Mouse (Mus musculus) MEL (cell line): ENCODE data around the gene Ndufb6. TPM values are rescaled to one million over a fixed set of nuclear protein-coding genes. Genes with fewer than 3 reads are reported as not detected.

ENCODE experiments used
- DNase-seq: peaks from one replicate; pipeline ENCODE4 v3.0.0; 2011; ENCODE audit warnings: low read depth, low spot score
- H3K27ac ChIP-seq: 2 replicates; pipeline ENCODE4 v1.5.1; 2012; ENCODE audit warnings: low read depth, mild to moderate bottlenecking, control low read depth, low read length, moderate library complexity; ENCODE audit not compliant: control insufficient read depth
- H3K27me3 ChIP-seq, 2 experiments: fragments of 150-350 bp in 1 of 2; sonication (generic) in 1 of 2; 2 replicates each; pipeline ENCODE4 v1.6.1; 2012; ENCODE audit warnings: low read length in 2 of 2, mild to moderate bottlenecking in 2 of 2, improper control_type of control experiment in 1 of 2, moderate library complexity in 1 of 2; ENCODE audit not compliant: insufficient read depth in 2 of 2, control insufficient read depth in 1 of 2
- H3K36me3 ChIP-seq, 2 experiments: 2 replicates each; pipeline ENCODE4 v1.6.1; 2012 to 2014; ENCODE audit warnings: low read length in 2 of 2, improper control_type of control experiment in 1 of 2, inconsistent platforms in 1 of 2, mild to moderate bottlenecking in 1 of 2; ENCODE audit not compliant: insufficient read depth in 2 of 2, control insufficient read depth in 1 of 2
- H3K4me1 ChIP-seq, 2 experiments: fragments of 150-350 bp in 1 of 2; sonication (generic) in 1 of 2; 2 replicates each; pipeline ENCODE4 v1.6.1; 2012; ENCODE audit warnings: low read length in 2 of 2, improper control_type of control experiment in 1 of 2, mild to moderate bottlenecking in 1 of 2; ENCODE audit not compliant: insufficient read depth in 2 of 2, control insufficient read depth in 1 of 2
- H3K4me3 ChIP-seq, 2 experiments: fragments of 150-350 bp in 1 of 2; sonication (generic) in 1 of 2; 2 replicates each; pipeline ENCODE4 v1.5.1; 2012; ENCODE audit warnings: low read depth in 2 of 2, low read length in 2 of 2, mild to moderate bottlenecking in 2 of 2, moderate library complexity in 2 of 2, control low read depth in 1 of 2, improper control_type of control experiment in 1 of 2; ENCODE audit not compliant: control insufficient read depth in 1 of 2, insufficient read depth in 1 of 2
- H3K79me2 ChIP-seq: 2 replicates; pipeline ENCODE4 v1.6.1; 2012; ENCODE audit warnings: mild to moderate bottlenecking, low read length, moderate library complexity; ENCODE audit not compliant: control insufficient read depth, poor library complexity, insufficient read depth
- H3K9ac ChIP-seq: 2 replicates; pipeline ENCODE4 v1.6.1; 2012; ENCODE audit warnings: low read depth, mild to moderate bottlenecking, control low read depth, low read length, moderate library complexity; ENCODE audit not compliant: control insufficient read depth, poor library complexity, severe bottlenecking
- H3K9me3 ChIP-seq: fragments of 150-350 bp; sonication (generic); replicated peaks from 2 replicates; pipeline ENCODE4 v1.6.1; 2012; ENCODE audit warnings: mild to moderate bottlenecking, low read length, improper control_type of control experiment, moderate library complexity; ENCODE audit not compliant: insufficient read depth
- BHLHE40 ChIP-seq: IDR thresholded peaks from 2 replicates; pipeline ENCODE4 v1.6.1; 2012; ENCODE audit warnings: low read depth, mild to moderate bottlenecking, inconsistent platforms, low read length, improper control_type of control experiment, borderline replicate concordance
- CHD1 ChIP-seq: IDR thresholded peaks from 2 replicates; pipeline ENCODE4 v1.6.1; 2012; ENCODE audit warnings: low read depth, mild to moderate bottlenecking, inconsistent platforms, low read length, improper control_type of control experiment
- CHD2 ChIP-seq: IDR thresholded peaks from 2 replicates; pipeline ENCODE4 v1.6.1; 2011; ENCODE audit warnings: low read length, improper control_type of control experiment
- ELF1 ChIP-seq: IDR thresholded peaks from 2 replicates; pipeline ENCODE4 v1.6.1; 2014; ENCODE audit warnings: low read depth, mild to moderate bottlenecking, inconsistent platforms, low read length, improper control_type of control experiment, moderate library complexity
- ETS1 ChIP-seq: IDR thresholded peaks from 2 replicates; pipeline ENCODE4 v1.6.1; 2012; ENCODE audit warnings: low read depth, mild to moderate bottlenecking, inconsistent platforms, low read length, improper control_type of control experiment, moderate library complexity
- GATA1 ChIP-seq: IDR thresholded peaks from 2 replicates; pipeline ENCODE4 v1.6.1; 2011; ENCODE audit warnings: low read depth, low read length, improper control_type of control experiment
- JUND ChIP-seq: IDR thresholded peaks from 2 replicates; pipeline ENCODE4 v1.6.1; 2011; ENCODE audit warnings: low read depth, mild to moderate bottlenecking, improper control_type of control experiment, low read length
- KAT2A ChIP-seq: conservative IDR thresholded peaks from 2 replicates; pipeline ENCODE4 v1.6.1; 2012; ENCODE audit warnings: low read depth, low read length, improper control_type of control experiment, inconsistent platforms
- MAX ChIP-seq: IDR thresholded peaks from 2 replicates; pipeline ENCODE4 v1.6.1; 2011; ENCODE audit warnings: low read length, improper control_type of control experiment
- MXI1 ChIP-seq: IDR thresholded peaks from 2 replicates; pipeline ENCODE4 v1.6.1; 2011; ENCODE audit warnings: mild to moderate bottlenecking, low read depth, low read length, improper control_type of control experiment
- MYB ChIP-seq: IDR thresholded peaks from 2 replicates; pipeline ENCODE4 v1.6.1; 2011; ENCODE audit warnings: mild to moderate bottlenecking, low read depth, low read length, improper control_type of control experiment
- MYC ChIP-seq: IDR thresholded peaks from 2 replicates; pipeline ENCODE4 v1.6.1; 2011; ENCODE audit warnings: low read depth, mild to moderate bottlenecking, low read length, improper control_type of control experiment, moderate library complexity
- NELFE ChIP-seq: IDR thresholded peaks from 2 replicates; pipeline ENCODE4 v1.6.1; 2011; ENCODE audit warnings: low read depth, low read length, improper control_type of control experiment
- NRF1 ChIP-seq: IDR thresholded peaks from 2 replicates; pipeline ENCODE4 v1.6.1; 2014; ENCODE audit warnings: low read depth, mild to moderate bottlenecking, inconsistent platforms, low read length, improper control_type of control experiment, moderate library complexity; ENCODE audit not compliant: poor library complexity, insufficient read depth, severe bottlenecking
- POLR2A ChIP-seq, 2 experiments: IDR thresholded peaks; 2 replicates each; pipeline ENCODE4 v1.6.1; 2011 to 2012; ENCODE audit warnings: low read length in 2 of 2, mild to moderate bottlenecking in 2 of 2, control low read depth in 1 of 2, improper control_type of control experiment in 1 of 2, low read depth in 1 of 2, moderate library complexity in 1 of 2; ENCODE audit not compliant: control insufficient read depth in 1 of 2, insufficient read depth in 1 of 2, poor library complexity in 1 of 2
- RAD21 ChIP-seq: IDR thresholded peaks from 2 replicates; pipeline ENCODE4 v1.6.1; 2011; ENCODE audit warnings: mild to moderate bottlenecking, low read depth, low read length, improper control_type of control experiment
- SIN3A ChIP-seq: IDR thresholded peaks from 2 replicates; pipeline ENCODE4 v1.6.1; 2012; ENCODE audit warnings: low read length, improper control_type of control experiment, inconsistent platforms
- TAL1 ChIP-seq: IDR thresholded peaks from 2 replicates; pipeline ENCODE4 v1.6.1; 2012; ENCODE audit warnings: mild to moderate bottlenecking, inconsistent platforms, low read length, moderate library complexity, mixed read lengths
- TBP ChIP-seq: IDR thresholded peaks from 2 replicates; pipeline ENCODE4 v1.8.0; 2011; ENCODE audit warnings: low read depth, low read length, improper control_type of control experiment
- TCF12 ChIP-seq: IDR thresholded peaks from 2 replicates; pipeline ENCODE4 v1.6.1; 2014; ENCODE audit warnings: low read depth, mild to moderate bottlenecking, inconsistent platforms, low read length, improper control_type of control experiment, moderate library complexity
- UBTF ChIP-seq: IDR thresholded peaks from 2 replicates; pipeline ENCODE4 v1.6.1; 2012; ENCODE audit warnings: low read depth, mild to moderate bottlenecking, inconsistent platforms, low read length, improper control_type of control experiment, moderate library complexity, borderline replicate concordance; ENCODE audit not compliant: insufficient read depth
- USF2 ChIP-seq, 2 experiments: IDR thresholded peaks; 2 replicates each; pipeline ENCODE4 v1.6.1; 2011 to 2012; ENCODE audit warnings: improper control_type of control experiment in 2 of 2, low read length in 2 of 2, borderline replicate concordance in 1 of 2, inconsistent platforms in 1 of 2, low read depth in 1 of 2, mild to moderate bottlenecking in 1 of 2; ENCODE audit not compliant: insufficient read depth in 1 of 2
- ZKSCAN1 ChIP-seq: IDR thresholded peaks from 2 replicates; pipeline ENCODE4 v1.6.1; 2012; ENCODE audit warnings: low read depth, mild to moderate bottlenecking, inconsistent platforms, low read length, improper control_type of control experiment, moderate library complexity
- ZNF384 ChIP-seq: IDR thresholded peaks from 2 replicates; pipeline ENCODE4 v1.6.1; 2012; ENCODE audit warnings: low read depth, mild to moderate bottlenecking, inconsistent platforms, low read length, improper control_type of control experiment
- polyA plus RNA-seq, 2 experiments: library from polyadenylated mRNA; stranded (reverse) in 1 of 2; unstranded in 1 of 2; fragments of >175 nt in 1 of 2; fragments of >200 nt in 1 of 2; gene quantifications; 2 replicates each; pipeline versions ENCODE4 v1.2.1 to v1.2.4; 2012; ENCODE audit warnings: low replicate concordance in 2 of 2, low read depth in 1 of 2; ENCODE audit not compliant: insufficient read length in 2 of 2, insufficient read depth in 1 of 2, missing spikeins in 1 of 2
- total RNA-seq: library from RNA; depleted of rRNA; stranded (reverse); fragments of 300-350 nt; gene quantifications from 2 replicates; pipeline ENCODE4 v1.2.3, GENCODE M21; 2012

Gene Ndufb6
- total and polyA plus RNA-seq, 3 experiments, result 146 to 229 TPM; not detected in 1

GRCm38 (mm10) chr4:40226095-40226494, 53.1 kb downstream of the Ndufb6 start:
- Histone ChIP-seq H3K9me3 (no peaks in the 10 kb centered on the region), H3K4me3 (no peak overlapping the region), H3K79me2 (no peaks in the 10 kb centered on the region), H3K27ac (no peak overlapping the region), H3K36me3 (no peaks in the 10 kb centered on the region), H3K4me1 (no peaks in the 10 kb centered on the region), H3K9ac (no peak overlapping the region), H3K27me3 (no peaks in the 10 kb centered on the region)
- DNase-seq, result no peak
- TF ChIP-seq USF2 (IDR thresholded peaks at IDR 0.05; ENCODE audit: borderline replicate concordance in 1 of 2, insufficient read depth in 1 of 2, low read depth in 1 of 2, low read length in 2 of 2) (no peak), CHD1 (no peak), TAL1 (no peak), SIN3A (no peak), MYB (no peak), ZNF384 (no peak), JUND (no peak), NELFE (no peak), TBP (no peak), POLR2A (IDR thresholded peaks at IDR 0.05; ENCODE audit: control insufficient read depth in 1 of 2, insufficient read depth in 1 of 2, low read depth in 1 of 2, low read length in 2 of 2, poor library complexity in 1 of 2) (no peak), NRF1 (no peak), UBTF (no peak), ETS1 (no peak), CHD2 (no peak), MXI1 (no peak), TCF12 (no peak)

GRCm38 (mm10) chr4:40221876-40222585, 57.2 kb downstream of the Ndufb6 start:
- TF ChIP-seq JUND (no peak), KAT2A (no peak), MXI1 (no peak), ZNF384 (no peak), GATA1 (no peak), BHLHE40 (no peak), ZKSCAN1 (no peak), ELF1 (no peak), RAD21 (no peak), MAX (no peak), SIN3A (no peak), ETS1 (no peak), POLR2A (IDR thresholded peaks at IDR 0.05; ENCODE audit: control insufficient read depth in 1 of 2, insufficient read depth in 1 of 2, low read depth in 1 of 2, low read length in 2 of 2, poor library complexity in 1 of 2) (no peak), MYC (no peak), NRF1 (no peak)
- TF ChIP-seq, all 39 proteins: peak for 0
- no peak overlapping the region for H3K27ac ChIP-seq
- H3K4me1 ChIP-seq, result peaks cover 0 to 4% of the 10 kb centered on the region in 2 experiments; a peak in 1 of 4 replicates
- no peak overlapping the region for H3K4me3 ChIP-seq
- no peaks in the 10 kb centered on the region for H3K9me3 ChIP-seq
- no peak overlapping the region for H3K9ac ChIP-seq
- H3K79me2 ChIP-seq, result no peaks in the 10 kb centered on the region
- H3K27me3 ChIP-seq, result no peaks in the 10 kb centered on the region
- no peaks in the 10 kb centered on the region for H3K36me3 ChIP-seq
- no peak for DNase-seq
